Mouse (Mus musculus) neutrophil, adult 65 days (primary cell): ENCODE results near the gene Ppa1. TPM values are rescaled to one million over a fixed set of nuclear protein-coding genes. Genes with fewer than 3 reads are reported as not detected.

Experiments used
- total RNA-seq: library from RNA; stranded (reverse); gene quantifications from 2 replicates; pipeline ENCODE4 v1.2.4, GENCODE M21; 2023

The Ppa1 gene
- total RNA-seq, result 9.7 and 12.0 TPM in 2 replicates

DNA sequence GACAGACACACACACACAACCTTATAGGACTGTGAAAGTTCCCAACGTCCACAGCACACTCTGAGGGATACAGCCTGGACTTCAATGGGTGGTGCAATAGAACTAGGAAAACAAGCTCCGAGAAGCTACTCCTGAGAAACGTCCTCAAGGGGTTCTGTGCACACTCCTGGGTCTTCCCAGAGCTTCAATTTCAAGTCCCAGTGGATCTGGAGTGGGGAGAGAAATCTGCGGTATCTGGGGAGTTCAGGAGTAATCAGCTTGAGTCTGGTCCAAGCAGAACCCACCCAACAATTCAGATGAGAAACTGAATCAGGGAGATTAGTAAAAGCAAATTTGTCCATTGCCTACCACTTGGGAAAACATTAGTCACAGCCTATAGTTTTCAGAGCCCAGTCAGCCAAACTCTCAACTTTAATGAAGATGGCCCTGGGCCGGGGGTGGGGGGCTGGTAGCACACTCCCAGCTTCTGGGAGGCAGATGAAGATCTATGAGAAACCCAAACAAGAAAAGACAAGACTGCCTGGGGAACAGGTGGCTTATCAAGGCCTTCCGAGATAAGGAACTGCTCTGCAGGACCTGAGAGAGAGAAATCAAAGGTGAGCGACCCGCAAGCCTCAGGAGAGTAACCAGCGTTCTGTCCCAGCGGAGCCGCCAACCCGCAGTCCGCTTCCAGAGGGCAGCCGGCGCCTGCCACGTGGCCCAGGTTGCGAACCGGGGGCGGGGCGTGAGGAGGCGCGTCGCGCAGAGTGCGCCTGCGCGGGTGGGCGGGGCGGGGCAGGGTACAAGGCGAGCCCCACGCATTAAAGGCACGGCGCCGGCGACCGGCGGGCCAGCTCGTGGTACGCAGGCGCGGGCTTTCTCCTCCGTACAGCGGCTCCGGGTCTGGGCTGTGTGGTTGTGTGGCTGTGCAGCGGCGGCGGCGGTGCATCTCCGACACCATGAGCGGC is at the start of gene Ppa1:
TSS of gene Ppa1 (plus strand) at position 763 of the 947 bp plus-strand sequence.

GRCm38 (mm10) chr10:61680015-61680913 is 31.9 kb downstream of the Ppa1 start, which contains the start of gene Sar1a:
Gene Sar1a (plus strand): TSS chr10:61680299.

DNA sequence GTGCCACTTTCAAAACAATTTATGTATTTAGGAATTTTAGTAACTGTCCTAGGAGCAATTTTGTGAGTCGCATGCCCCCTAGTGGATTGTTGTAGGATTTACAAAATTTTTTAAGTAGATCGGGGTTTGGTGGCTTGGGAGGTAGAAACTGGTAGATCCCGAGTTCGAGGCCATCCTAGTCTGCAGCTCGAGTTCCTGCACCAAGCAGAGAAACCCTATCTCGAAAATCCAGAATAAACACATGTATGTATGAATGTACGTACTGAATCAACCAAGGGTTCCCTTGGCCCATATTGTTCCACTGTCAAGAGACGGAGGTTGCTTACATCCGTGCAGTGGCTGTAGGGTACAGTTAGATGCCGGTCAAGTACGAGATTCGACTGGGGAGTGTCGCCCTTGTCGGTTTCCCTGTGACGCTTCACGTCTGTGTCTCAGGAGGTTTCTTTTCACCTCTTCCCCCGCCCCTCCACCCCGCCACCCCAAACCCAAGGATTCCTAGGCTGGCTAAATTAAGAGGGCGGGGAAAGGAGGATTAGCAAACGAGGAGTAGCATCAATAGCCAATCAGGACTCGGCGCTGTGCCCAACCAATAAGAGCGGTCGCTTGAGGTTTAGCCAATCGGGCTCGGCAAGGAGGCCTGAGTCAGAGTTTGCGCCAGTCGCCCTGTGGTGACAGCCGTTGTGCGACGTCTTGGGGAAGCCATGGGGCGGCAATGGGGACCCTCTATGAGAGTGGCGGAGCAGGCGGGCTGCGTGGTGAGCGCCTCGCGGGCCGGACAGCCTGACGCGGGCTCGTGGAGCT is 46.7 kb downstream of the Ppa1 start, which contains the start of gene Tysnd1:
TSS of gene Tysnd1 (plus strand) at position 645 of the 801 bp plus-strand sequence.

GRCm38 (mm10) chr10:61714771-61715461 is 66.6 kb downstream of the Ppa1 start, which contains the start of gene Aifm2:
Gene Aifm2 (plus strand): TSS chr10:61715263.

Other genes with a start within 250 kb of the Ppa1 start
- gene Nodal, start 230.6 kb upstream of the Ppa1 start, total RNA-seq, result not detected in 2 replicates
- gene Eif4ebp2, start 195.9 kb upstream of the Ppa1 start, total RNA-seq, result 119 and 138 TPM in 2 replicates
- 4.9 TPM in 2 replicates for gene Lrrc20, start 172.8 kb upstream of the Ppa1 start, total RNA-seq
- not detected in 2 replicates for gene Npffr1, start 53.1 kb upstream of the Ppa1 start, total RNA-seq
- gene Sar1a, start 31.7 kb downstream of the Ppa1 start, total RNA-seq, result 153 and 167 TPM in 2 replicates
- 11.8 and 15.6 TPM in 2 replicates for gene Tysnd1, start 47.0 kb downstream of the Ppa1 start, total RNA-seq
- gene Aifm2, start 66.7 kb downstream of the Ppa1 start, total RNA-seq, result 12.9 and 19.9 TPM in 2 replicates
- gene H2afy2, start 135.6 kb downstream of the Ppa1 start, total RNA-seq, result 0.98 and 1.4 TPM in 2 replicates